Mouse (Mus musculus) limb, embryonic 12.5 days (tissue): ENCODE results near the gene Foxn3. TPM values are rescaled to one million over a fixed set of nuclear protein-coding genes. Genes with fewer than 3 reads are reported as not detected.
"Not testable (repeated sequence)": the region's sequence is repeated elsewhere in the genome, so short reads cannot be mapped to it uniquely, and the experiment has no call there.

Experiments
- ATAC-seq: fragments of 200-750 bp; cut with Nextera tagmentation; 2 replicates; pipeline ENCODE4 v1.8.0; 2017; ENCODE audit warnings: low read depth, moderate TSS enrichment; ENCODE audit not compliant: insufficient number of reproducible peaks, insufficient read depth, low FRiP score, low TSS enrichment
- H3K27ac ChIP-seq: fragments of 300-500 bp; sonication (generic); 2 replicates; pipeline ENCODE4 v1.5.1; 2016; ENCODE audit warnings: mild to moderate bottlenecking, moderate library complexity
- H3K27me3 ChIP-seq: fragments of 300-500 bp; sonication (generic); 2 replicates; pipeline ENCODE4 v1.6.1; 2016; ENCODE audit warnings: mild to moderate bottlenecking, moderate library complexity
- H3K36me3 ChIP-seq: fragments of 300-500 bp; sonication (generic); 2 replicates; pipeline ENCODE4 v1.6.1; 2016; ENCODE audit warnings: mild to moderate bottlenecking, moderate library complexity
- H3K4me1 ChIP-seq: fragments of 300-500 bp; sonication (generic); replicated peaks from 2 replicates; pipeline ENCODE4 v1.6.1; 2016
- H3K4me2 ChIP-seq: fragments of 300-500 bp; sonication (generic); 2 replicates; pipeline ENCODE4 v1.6.1; 2016; ENCODE audit warnings: mild to moderate bottlenecking, moderate library complexity
- H3K4me3 ChIP-seq: fragments of 300-500 bp; sonication (generic); replicated peaks from 2 replicates; pipeline ENCODE4 v1.5.1; 2016; ENCODE audit warnings: mild to moderate bottlenecking
- H3K9ac ChIP-seq: fragments of 300-500 bp; sonication (generic); replicated peaks from 2 replicates; pipeline ENCODE4 v1.6.1; 2016; ENCODE audit warnings: mild to moderate bottlenecking, moderate library complexity
- H3K9me3 ChIP-seq: fragments of 300-500 bp; sonication (generic); 2 replicates; pipeline ENCODE4 v1.6.1; 2016; ENCODE audit warnings: mild to moderate bottlenecking, moderate library complexity
- WGBS: fragments of 180-500 bp; shearing (Covaris S2); methylation state at CpG from one replicate; pipeline ENCODE4 v1.1.7; 2016; 5-methylcytosine and 5-hydroxymethylcytosine counted together
- polyA plus RNA-seq: library from polyadenylated mRNA; unstranded; fragments of >200 nt; fragmentation: Nextera tagmentation; extraction: Ambion mirVana; gene quantifications from 2 replicates; pipeline ENCODE4 v1.2.1, GENCODE M21; 2016

Foxn3 gene
- polyA plus RNA-seq, 1 experiment from 2014 or later = 115 TPM

DNA sequence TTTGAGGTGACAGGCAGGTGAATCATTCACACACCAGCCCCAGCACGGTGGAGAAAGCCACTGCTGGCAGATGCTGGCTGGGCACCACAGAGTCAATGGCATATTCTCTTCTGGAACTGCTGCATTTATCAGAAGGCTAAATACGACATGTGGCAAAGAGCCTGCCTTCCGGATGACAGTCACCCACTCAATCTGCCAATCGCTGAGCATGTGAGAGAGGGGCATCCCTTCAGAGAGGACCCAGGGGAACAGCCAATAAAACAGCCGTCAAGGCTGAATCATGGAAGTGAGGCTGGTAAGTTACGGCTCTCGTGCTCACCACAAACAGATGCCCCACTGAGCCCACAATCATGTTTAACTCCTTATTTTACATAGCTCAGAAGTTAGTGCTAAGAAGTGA is 366.4 kb downstream of the Foxn3 start:
- H3K9me3 ChIP-seq = no peaks in the 10 kb centered on the region
- H3K27ac ChIP-seq = no peak overlapping the region
- ATAC-seq = no peak
- peaks cover 19% of the 10 kb centered on the region for H3K36me3 ChIP-seq
- H3K4me1 ChIP-seq = peaks cover 6% of the 10 kb centered on the region; the same call in 1 of the 2 replicates
- 68% methylated on average over 7 of the region's 7 CpGs for WGBS
- no peaks in the 10 kb centered on the region for H3K27me3 ChIP-seq
- H3K4me2 ChIP-seq = no peak overlapping the region
- H3K4me3 ChIP-seq = no peak overlapping the region
- H3K9ac ChIP-seq = no peak overlapping the region

DNA sequence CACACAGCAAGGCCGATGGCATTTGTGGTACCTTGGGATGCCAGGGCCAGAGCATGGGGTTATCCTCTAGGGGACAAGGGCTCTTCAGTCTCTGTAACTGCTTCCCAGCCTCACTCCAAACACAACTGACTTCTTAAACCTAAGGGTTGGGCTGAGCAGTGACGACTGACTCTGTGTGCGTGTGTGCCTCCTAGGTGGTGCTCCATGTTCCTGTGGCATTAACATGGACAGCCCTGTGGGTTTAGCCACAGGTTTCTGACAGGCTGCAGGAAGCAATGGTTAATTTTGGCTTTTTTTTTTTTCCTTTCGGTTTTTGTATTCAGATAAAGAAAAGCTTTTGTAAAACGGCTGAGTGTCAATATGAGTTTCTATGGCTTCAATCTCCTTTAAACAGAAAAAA is 367.7 kb downstream of the Foxn3 start:
- ATAC-seq = no peak
- 91% methylated on average over 5 of the region's 5 CpGs for WGBS
- no peak overlapping the region for H3K9ac ChIP-seq

GRCm38 (mm10) chr12:99194120-99194519 is 369.3 kb downstream of the Foxn3 start:
- WGBS = 93% methylated on average over 17 of the region's 17 CpGs
- not testable (repeated sequence) for H3K4me1 ChIP-seq, H3K27me3 ChIP-seq, H3K9me3 ChIP-seq, H3K27ac ChIP-seq, ATAC-seq, H3K4me2 ChIP-seq, H3K4me3 ChIP-seq, H3K9ac ChIP-seq
- peaks cover 19% of the 10 kb centered on the region for H3K36me3 ChIP-seq

More for the DNA sequence above, 367.7 kb downstream of the Foxn3 start:
- Histone ChIP-seq H3K4me3 (no peak overlapping the region), H3K9me3 (no peaks in the 10 kb centered on the region), H3K4me1 (peaks cover 6% of the 10 kb centered on the region; the same call in 1 of the 2 replicates), H3K36me3 (peaks cover 19% of the 10 kb centered on the region), H3K27ac (no peak overlapping the region), H3K4me2 (no peak overlapping the region), H3K27me3 (no peaks in the 10 kb centered on the region)

GRCm38 (mm10) chr12:99187671-99188070 is 375.7 kb downstream of the Foxn3 start:
- no peaks in the 10 kb centered on the region for H3K36me3 ChIP-seq
- H3K9ac ChIP-seq = no peak overlapping the region
- H3K4me3 ChIP-seq = no peak overlapping the region
- H3K4me2 ChIP-seq = no peak overlapping the region
- WGBS = 93% methylated on average over 4 of the region's 4 CpGs
- H3K9me3 ChIP-seq = no peaks in the 10 kb centered on the region
- H3K4me1 ChIP-seq = no peaks in the 10 kb centered on the region
- H3K27ac ChIP-seq = no peak overlapping the region
- H3K27me3 ChIP-seq = no peaks in the 10 kb centered on the region
- ATAC-seq = no peak

GRCm38 (mm10) chr12:99186239-99186638 is 377.1 kb downstream of the Foxn3 start:
- H3K4me3 ChIP-seq = no peak overlapping the region
- no peaks in the 10 kb centered on the region for H3K36me3 ChIP-seq
- WGBS = 72% methylated on average over 4 of the region's 4 CpGs

DNA sequence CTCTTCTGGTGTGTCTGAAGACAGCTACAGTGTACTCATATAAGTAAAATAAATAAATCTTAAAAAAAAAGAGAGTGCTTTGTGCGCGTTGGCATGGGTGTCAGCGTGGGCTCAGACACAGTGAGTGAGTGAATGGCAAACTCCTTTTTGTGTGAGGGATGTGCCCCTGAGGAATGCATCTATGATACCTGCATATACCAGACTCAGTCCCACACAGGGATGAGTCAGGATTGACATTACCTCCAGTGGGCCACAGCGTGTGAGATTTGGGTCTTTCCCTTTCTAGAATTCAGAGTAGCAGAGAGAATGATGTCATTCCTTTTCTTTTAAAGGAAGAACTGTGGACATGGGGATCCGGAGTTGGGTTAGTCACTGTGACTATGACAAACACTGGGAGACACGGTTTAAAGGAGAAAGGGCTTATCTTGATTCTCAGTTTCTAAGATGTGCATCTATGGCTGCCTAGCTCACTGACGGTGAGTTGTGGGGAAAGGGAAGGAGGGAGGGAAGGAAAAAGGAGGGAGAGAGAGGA is 380.1 kb downstream of the Foxn3 start:
- no peaks in the 10 kb centered on the region for H3K36me3 ChIP-seq
- H3K4me2 ChIP-seq = no peak overlapping the region
- H3K27ac ChIP-seq = no peak overlapping the region
- no peaks in the 10 kb centered on the region for H3K4me1 ChIP-seq
- no peaks in the 10 kb centered on the region for H3K27me3 ChIP-seq
- no peak overlapping the region for H3K9ac ChIP-seq
- 88% methylated on average over 7 of the region's 7 CpGs for WGBS
- no peak for ATAC-seq
- H3K4me3 ChIP-seq = no peak overlapping the region
- no peaks in the 10 kb centered on the region for H3K9me3 ChIP-seq

More at GRCm38 (mm10) chr12:99186239-99186638, 377.1 kb downstream of the Foxn3 start:
- H3K4me1 ChIP-seq = no peaks in the 10 kb centered on the region
- H3K9me3 ChIP-seq = no peaks in the 10 kb centered on the region
- ATAC-seq = no peak
- H3K4me2 ChIP-seq = no peak overlapping the region
- no peak overlapping the region for H3K9ac ChIP-seq
- no peak overlapping the region for H3K27ac ChIP-seq
- no peaks in the 10 kb centered on the region for H3K27me3 ChIP-seq

GRCm38 (mm10) chr12:99182338-99182737 is 381.0 kb downstream of the Foxn3 start:
- Histone ChIP-seq H3K36me3 (no peaks in the 10 kb centered on the region), H3K4me1 (no peaks in the 10 kb centered on the region), H3K9me3 (no peaks in the 10 kb centered on the region), H3K27ac (no peak overlapping the region), H3K27me3 (no peaks in the 10 kb centered on the region), H3K4me2 (no peak overlapping the region), H3K9ac (no peak overlapping the region), H3K4me3 (no peak overlapping the region)
- whole genome bisulfite sequencing = 84% methylated on average over 3 of the region's 3 CpGs
- no peak for ATAC-seq

GRCm38 (mm10) chr12:99180234-99180824 is 383.1 kb downstream of the Foxn3 start:
- H3K9ac ChIP-seq = no peak overlapping the region
- no peaks in the 10 kb centered on the region for H3K4me1 ChIP-seq
- H3K4me2 ChIP-seq = no peak overlapping the region
- H3K36me3 ChIP-seq = no peaks in the 10 kb centered on the region
- no peak for ATAC-seq
- no peaks in the 10 kb centered on the region for H3K9me3 ChIP-seq
- no peaks in the 10 kb centered on the region for H3K27me3 ChIP-seq
- 76% methylated on average over 3 of the region's 3 CpGs for WGBS
- no peak overlapping the region for H3K27ac ChIP-seq
- no peak overlapping the region for H3K4me3 ChIP-seq

DNA sequence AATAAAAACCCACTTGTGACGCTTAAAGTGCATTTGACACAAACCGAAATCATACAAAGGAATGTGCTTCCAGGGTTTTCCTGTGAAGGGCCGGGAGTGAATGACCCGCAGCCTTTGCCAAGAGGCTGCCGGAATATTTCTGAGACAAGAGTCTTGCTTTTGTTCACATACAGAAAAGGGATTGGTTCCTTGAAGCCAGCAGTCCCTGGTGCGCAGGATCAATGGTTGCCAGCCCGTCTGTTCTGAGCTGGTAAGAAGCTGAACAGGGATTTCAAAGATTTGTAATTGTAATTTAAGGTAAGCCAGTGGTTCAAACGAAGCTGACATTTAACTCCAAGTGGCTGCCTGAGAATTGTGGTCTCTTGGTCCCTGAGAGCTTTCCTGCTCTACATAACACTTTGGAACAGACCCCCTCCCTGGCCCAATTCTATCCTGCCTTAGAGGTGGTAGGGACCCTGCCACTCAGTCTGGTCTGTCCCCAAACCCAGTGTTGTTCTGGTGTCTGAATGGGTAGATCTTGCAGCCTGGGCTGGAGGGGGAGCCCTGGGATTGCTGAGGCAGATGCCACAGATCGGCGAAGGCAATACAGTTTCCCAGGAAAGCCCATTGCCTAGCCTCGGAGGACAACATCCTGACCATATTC is 388.3 kb downstream of the Foxn3 start:
- Histone ChIP-seq H3K36me3 (no peaks in the 10 kb centered on the region), H3K4me1 (peaks cover 9% of the 10 kb centered on the region; the same call in 1 of the 2 replicates), H3K9me3 (no peaks in the 10 kb centered on the region), H3K4me3 (no peak overlapping the region), H3K9ac (no peak overlapping the region), H3K27me3 (no peaks in the 10 kb centered on the region), H3K27ac (no peak overlapping the region), H3K4me2 (no peak overlapping the region)
- ATAC-seq = no peak
- WGBS = 83% methylated on average over 11 of the region's 11 CpGs

- H3K36me3 ChIP-seq = no peaks in the 10 kb centered on the region
- H3K9ac ChIP-seq = no peak overlapping the region
- ATAC-seq = no peak
- no peaks in the 10 kb centered on the region for H3K27me3 ChIP-seq
- WGBS = 80% methylated on average over 5 of the region's 5 CpGs
- H3K27ac ChIP-seq = no peak overlapping the region
- no peaks in the 10 kb centered on the region for H3K9me3 ChIP-seq
- H3K4me1 ChIP-seq = peaks cover 9% of the 10 kb centered on the region; the same call in 1 of the 2 replicates
- no peak overlapping the region for H3K4me3 ChIP-seq
- H3K4me2 ChIP-seq = no peak overlapping the region
Measured at GRCm38 (mm10) chr12:99172170-99172569, 391.2 kb downstream of the Foxn3 start.

DNA sequence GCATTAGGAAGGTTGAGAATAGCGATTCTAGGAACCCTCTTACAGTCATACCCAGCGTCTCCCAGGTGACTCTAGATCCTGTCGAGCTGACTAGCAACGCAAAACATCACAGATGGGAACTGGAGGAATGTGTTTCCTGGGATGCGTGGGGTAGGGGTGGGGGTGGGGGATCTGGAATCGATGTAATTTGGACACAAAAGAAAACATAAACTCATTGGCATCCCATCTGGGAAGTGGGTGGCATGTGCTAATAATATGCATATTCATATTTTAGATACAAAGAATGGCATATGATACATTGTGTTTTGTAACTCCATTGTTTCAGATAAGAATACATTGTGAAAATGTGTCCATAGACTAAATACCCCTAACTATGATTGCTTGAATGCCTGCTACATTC is 393.5 kb downstream of the Foxn3 start:
- Histone ChIP-seq H3K27ac (no peak overlapping the region), H3K4me3 (no peak overlapping the region), H3K27me3 (no peaks in the 10 kb centered on the region), H3K36me3 (no peaks in the 10 kb centered on the region), H3K9ac (no peak overlapping the region), H3K9me3 (no peaks in the 10 kb centered on the region), H3K4me2 (no peak overlapping the region), H3K4me1 (peaks cover 9% of the 10 kb centered on the region; the same call in 1 of the 2 replicates)
- ATAC-seq = no peak
- WGBS = 87% methylated on average over 6 of the region's 6 CpGs
